21 mouse cellular contexts compared by ENCODE assay signal in the genomic region with DNA sequence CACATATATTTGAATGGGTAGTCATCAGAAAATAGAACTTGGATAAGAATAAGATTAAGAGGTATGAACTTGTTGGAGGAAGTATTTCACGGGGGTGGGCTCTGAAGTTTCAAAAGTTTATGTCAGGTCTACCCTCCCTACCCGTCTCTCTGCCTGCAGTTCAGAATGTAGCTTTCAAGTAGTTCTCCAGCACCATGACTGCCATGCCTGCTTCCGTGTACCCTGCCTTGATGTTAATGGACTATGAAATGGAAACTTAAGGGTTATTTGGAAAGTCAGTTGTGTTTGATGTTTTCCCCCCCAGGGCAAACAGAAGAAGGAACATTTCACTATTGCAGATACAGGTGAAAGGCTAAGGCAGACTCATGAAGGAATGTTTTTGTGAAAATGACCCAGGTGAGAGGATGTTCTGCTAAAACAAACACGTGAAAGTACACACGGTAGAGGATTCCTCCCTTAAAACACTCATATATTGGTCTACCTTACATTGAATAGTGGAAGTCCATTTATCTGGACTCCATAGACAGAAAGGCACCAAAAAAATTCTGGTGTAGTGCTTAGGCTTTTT. TPM values are rescaled to one million over a fixed set of nuclear protein-coding genes. Genes with fewer than 3 reads are reported as not detected.
A peak's percentile ranks its signal among the peaks of the same experiment; 100 is the strongest.
DNase-seq lines count a peak whose midpoint lies in the region; ATAC-seq and TF ChIP-seq lines count a peak whose summit lies in the region.
"Had no signal": no experiment of that assay in that cellular context is flagged by ENCODE, and none has a peak within 500 bp of the region (broad histone marks: within the 10 kb centered on the region; RNA-seq: fewer than 3 reads in every experiment).

No protein-coding gene starts in this region.

- H3K36me3 ChIP-seq in kidney, adult 2 months (ENCODE audit: control insufficient read depth, insufficient read depth, low read length), result no peaks in the 10 kb centered on the region
- no peaks in the 10 kb centered on the region for H3K36me3 ChIP-seq in kidney, embryonic 14.5 days (ENCODE audit: control insufficient read depth, insufficient read depth, low read length)
- H3K36me3 ChIP-seq in kidney, embryonic 16.5 days (ENCODE audit: insufficient read depth, low read length), result no peaks in the 10 kb centered on the region
- H3K36me3 ChIP-seq: embryonic facial prominence, embryonic 10.5 days; embryonic facial prominence, embryonic 12.5 days; forebrain, embryonic 15.5 days; G1E had no signal

- no peak for TF ChIP-seq CTCF in kidney, adult 2 months (conservative IDR thresholded peaks at IDR 0.05; ENCODE audit: insufficient read depth, insufficient read length, low read depth, low read length)

- 0 out of 2 replicates have a peak, but pooled peaks have one; percentile 52 for ATAC-seq in kidney, embryonic 14.5 days (ENCODE audit: low FRiP score, low TSS enrichment)
- ATAC-seq in kidney, embryonic 16.5 days (ENCODE audit: low FRiP score, low TSS enrichment), result peak; percentile 59; the same call in 1 of the 2 replicates
- ATAC-seq: activated CD4-positive, CD25-positive, alpha-beta regulatory T cell, adult 4 months; CD4-positive, CD25-positive, alpha-beta regulatory T cell, adult 4 months; forebrain, embryonic 13.5 days; forebrain, embryonic 15.5 days; Patski had no signal

- H3K4me2 ChIP-seq in kidney, embryonic 14.5 days (replicated peaks; ENCODE audit: low read depth, low read length), result no peak overlapping the region
- no peak overlapping the region for H3K4me2 ChIP-seq in kidney, embryonic 16.5 days (replicated peaks; ENCODE audit: low read depth, low read length)
- H3K4me2 ChIP-seq: embryonic facial prominence, embryonic 12.5 days; forebrain, embryonic 13.5 days; forebrain, embryonic 15.5 days had no signal

- H3K9ac ChIP-seq in kidney, embryonic 14.5 days (ENCODE audit: low read depth, low read length), result no peak overlapping the region
- no peak overlapping the region for H3K9ac ChIP-seq in kidney, embryonic 16.5 days (replicated peaks; ENCODE audit: low read length)
- H3K9ac ChIP-seq: embryonic facial prominence, embryonic 12.5 days; forebrain, embryonic 13.5 days; forebrain, embryonic 15.5 days had no signal

- H3K27me3 ChIP-seq in kidney, adult 2 months (replicated peaks; ENCODE audit: control insufficient read depth, insufficient read depth, low read length), result no peaks in the 10 kb centered on the region
- no peaks in the 10 kb centered on the region for H3K27me3 ChIP-seq in kidney, embryonic 14.5 days (ENCODE audit: control insufficient read depth, insufficient read depth, low read length)
- no peaks in the 10 kb centered on the region for H3K27me3 ChIP-seq in kidney, embryonic 16.5 days (ENCODE audit: insufficient read depth, low read length)
- H3K27me3 ChIP-seq: CH12.LX; embryonic facial prominence, embryonic 12.5 days; forebrain, embryonic 13.5 days; forebrain, embryonic 15.5 days had no signal

- peak; percentile 7 for DNase-seq in kidney, adult 2 months
- no peak for DNase-seq in kidney, adult 18-20 months
- DNase-seq in kidney, postnatal 10 days, result no peak
- DNase-seq in kidney, adult 8-10 months, result no peak
- DNase-seq: B cell, adult 2 months; cerebellum, adult 11-12 months; cerebellum, adult 2 months; cerebellum, adult 9-10 months; cerebellum, postnatal 10 days; cerebellum, postnatal 25 days had no signal

- H3K9me3 ChIP-seq in kidney, embryonic 14.5 days (ENCODE audit: control insufficient read depth, low read length), result no peaks in the 10 kb centered on the region
- no peaks in the 10 kb centered on the region for H3K9me3 ChIP-seq in kidney, embryonic 16.5 days (ENCODE audit: low read length)
- H3K9me3 ChIP-seq: embryonic facial prominence, embryonic 10.5 days; embryonic facial prominence, embryonic 12.5 days; forebrain, embryonic 13.5 days; forebrain, embryonic 15.5 days; G1E had no signal

- no peaks in the 10 kb centered on the region for H3K4me1 ChIP-seq in kidney, adult 2 months (ENCODE audit: control insufficient read depth, insufficient read depth, low read length)
- H3K4me1 ChIP-seq in kidney, embryonic 14.5 days (ENCODE audit: control insufficient read depth, insufficient read depth, low read length), result 0 out of 2 replicates have a peak, but pooled peaks cover 4% of the 10 kb centered on the region
- H3K4me1 ChIP-seq in kidney, embryonic 16.5 days (ENCODE audit: insufficient read depth, low read length), result peaks cover 14% of the 10 kb centered on the region; the same call in 1 of the 2 replicates
- H3K4me1 ChIP-seq: embryonic facial prominence, embryonic 10.5 days; embryonic facial prominence, embryonic 12.5 days; forebrain, embryonic 13.5 days; forebrain, embryonic 15.5 days had no signal

- H3K4me3 ChIP-seq in kidney, adult 2 months (ENCODE audit: insufficient read depth, low read depth, low read length), result no peak overlapping the region
- no peak overlapping the region for H3K4me3 ChIP-seq in kidney, embryonic 14.5 days (ENCODE audit: low read length)
- no peak overlapping the region for H3K4me3 ChIP-seq in kidney, embryonic 16.5 days (ENCODE audit: low read length)
- H3K4me3 ChIP-seq: embryonic facial prominence, embryonic 10.5 days; embryonic facial prominence, embryonic 12.5 days; forebrain, embryonic 13.5 days; forebrain, embryonic 15.5 days had no signal

- no peak overlapping the region for H3K27ac ChIP-seq in kidney, adult 2 months (ENCODE audit: insufficient read depth, low read depth, low read length)
- no peak overlapping the region for H3K27ac ChIP-seq in kidney, embryonic 14.5 days (ENCODE audit: low read depth, low read length)
- 0 out of 2 replicates have a peak overlapping the region, but pooled peaks have one; percentile 24 for H3K27ac ChIP-seq in kidney, embryonic 16.5 days (ENCODE audit: low read length)
- H3K27ac ChIP-seq: embryonic facial prominence, embryonic 10.5 days; embryonic facial prominence, embryonic 12.5 days; forebrain, embryonic 13.5 days; forebrain, embryonic 15.5 days had no signal

- 65% methylated on average over 5 of the region's 5 CpGs for WGBS in kidney, adult 2 months
- WGBS in kidney, embryonic 14.5 days, result 62% methylated on average over 5 of the region's 5 CpGs
- WGBS in kidney, embryonic 16.5 days, result 56% methylated on average over 5 of the region's 5 CpGs

- TF ChIP-seq POLR2A in kidney, adult 2 months (IDR thresholded peaks at IDR 0.05; ENCODE audit: low read depth, low read length), result no peak

RNA-seq across cellular contexts. Expression of a gene that starts 18.5 kb away (rescaled TPM):
- 8.9 and 9.8 TPM in 2 replicates for polyA plus RNA-seq in kidney, adult 2 months (2012; rRNA removed)
- 13.9 and 21.1 TPM in 2 replicates for polyA plus RNA-seq in kidney, embryonic 14.5 days (2014; fragmentation: Nextera tagmentation; extraction: Ambion mirVana)
- 11.9 and 13.7 TPM in 2 replicates for polyA plus RNA-seq in kidney, embryonic 16.5 days (2015; fragmentation: Nextera tagmentation; extraction: Ambion mirVana)
- polyA plus RNA-seq: G1E had no signal
